15 mouse cellular contexts compared by ENCODE assay signal in the genomic region with DNA sequence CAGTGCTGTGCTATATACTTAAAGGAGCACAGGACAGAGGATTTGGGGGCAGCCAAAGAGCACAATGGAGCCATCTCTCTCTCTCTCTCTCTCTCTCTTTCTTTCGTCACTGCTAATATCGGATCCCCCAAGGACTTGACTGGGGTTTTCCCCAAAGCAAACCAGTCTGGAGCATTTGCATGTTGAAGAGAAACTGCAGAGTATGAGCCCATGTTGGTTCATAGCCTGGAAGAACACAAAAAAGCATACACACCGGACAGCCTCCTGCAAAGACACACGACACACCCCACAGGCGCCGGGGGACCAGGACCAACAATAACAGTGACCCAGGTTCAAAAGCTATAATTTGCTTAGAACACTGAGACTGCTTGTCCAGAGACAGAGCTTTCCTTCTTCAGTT. TPM values are rescaled to one million over a fixed set of nuclear protein-coding genes. Genes with fewer than 3 reads are reported as not detected.
DNase-seq lines count a peak whose midpoint lies in the region; ATAC-seq and TF ChIP-seq lines count a peak whose summit lies in the region.
"Had no signal": no experiment of that assay in that cellular context is flagged by ENCODE, and none has a peak within 500 bp of the region (broad histone marks: within the 10 kb centered on the region; RNA-seq: fewer than 3 reads in every experiment).

No protein-coding gene starts in this region.

- no peak for DNase-seq in heart, adult 2 months
- no peak for DNase-seq in neural tube, embryonic 10.5 days (ENCODE audit: extremely low spot score, low spot score)
- DNase-seq in embryonic facial prominence, embryonic 10.5 days (ENCODE audit: low spot score) = no peak
- no peak for DNase-seq in cerebellum, adult 2 months
- no peak for DNase-seq in urinary bladder, postnatal 36 days (ENCODE audit: low spot score in 2 of 2)
- DNase-seq: cerebellum, postnatal 10 days; heart, postnatal 4 days; left cerebral cortex, postnatal 4 days; thymus, postnatal 25 days had no signal

- TF ChIP-seq CTCF in heart, adult 2 months (IDR thresholded peaks at IDR 0.05) = no peak
- TF ChIP-seq CTCF in cerebellum, adult 2 months (IDR thresholded peaks at IDR 0.05; ENCODE audit: borderline replicate concordance, insufficient read depth, low read depth, low read length) = no peak

- H3K27me3 ChIP-seq in heart, adult 2 months (ENCODE audit: control insufficient read depth, insufficient read depth, low read length) = no peaks in the 10 kb centered on the region
- no peaks in the 10 kb centered on the region for H3K27me3 ChIP-seq in heart, embryonic 11.5 days (ENCODE audit: control insufficient read depth, insufficient read depth, low read length)
- no peaks in the 10 kb centered on the region for H3K27me3 ChIP-seq in neural tube, embryonic 15.5 days (replicated peaks)
- H3K27me3 ChIP-seq in embryonic facial prominence, embryonic 10.5 days (replicated peaks; ENCODE audit: low read depth, poor library complexity, severe bottlenecking) = no peaks in the 10 kb centered on the region
- no peaks in the 10 kb centered on the region for H3K27me3 ChIP-seq in cerebellum, adult 2 months (ENCODE audit: control insufficient read depth, insufficient read depth, low read length)
- H3K27me3 ChIP-seq: intestine, embryonic 15.5 days; liver, embryonic 12.5 days had no signal

- TF ChIP-seq POLR2A in heart, adult 2 months (IDR thresholded peaks at IDR 0.05; ENCODE audit: insufficient read depth, low read depth, low read length) = no peak; the same call in 1 of the 2 replicates
- no peak for TF ChIP-seq POLR2A in cerebellum, adult 2 months (IDR thresholded peaks at IDR 0.05; ENCODE audit: borderline replicate concordance, insufficient read depth, low read length)

- 39% methylated on average over 6 of the region's 6 CpGs for WGBS in heart, adult 2 months
- WGBS in heart, embryonic 11.5 days (ENCODE audit: insufficient replicate concordance) = 90% methylated on average over 6 of the region's 6 CpGs
- WGBS in neural tube, embryonic 15.5 days = 77% methylated on average over 6 of the region's 6 CpGs
- 76% methylated on average over 6 of the region's 6 CpGs for WGBS in embryonic facial prominence, embryonic 10.5 days
- WGBS in cerebellum, adult 2 months = 91% methylated on average over 6 of the region's 6 CpGs

- no peak overlapping the region for H3K4me3 ChIP-seq in heart, adult 2 months
- no peak overlapping the region for H3K4me3 ChIP-seq in heart, embryonic 11.5 days (ENCODE audit: low read depth, low read length)
- H3K4me3 ChIP-seq in neural tube, embryonic 15.5 days (replicated peaks) = no peak overlapping the region
- no peak overlapping the region for H3K4me3 ChIP-seq in embryonic facial prominence, embryonic 10.5 days
- no peak overlapping the region for H3K4me3 ChIP-seq in cerebellum, adult 2 months (replicated peaks; ENCODE audit: insufficient read depth, low read depth, low read length)
- H3K4me3 ChIP-seq: forebrain, embryonic 10.5 days; intestine, embryonic 15.5 days; liver, embryonic 12.5 days had no signal

- intact Hi-C loops in heart, adult 2 months (cut with DNase I) = loop anchor here (1.0 to 5.0 kb wide), 3 partner anchors 15 to 186 kb away; a partner anchor contains a TSS

- H3K79me2 ChIP-seq in heart, adult 2 months (replicated peaks; ENCODE audit: control insufficient read depth, insufficient read depth, low read length) = no peaks in the 10 kb centered on the region

- ATAC-seq in heart, embryonic 11.5 days (replicated peaks; ENCODE audit: insufficient number of reproducible peaks, low FRiP score, low TSS enrichment) = no peak
- ATAC-seq in neural tube, embryonic 15.5 days (ENCODE audit: low FRiP score) = no peak
- no peak for ATAC-seq in cerebellum, adult (ENCODE audit: insufficient number of reproducible peaks, low FRiP score, low TSS enrichment)
- ATAC-seq: intestine, embryonic 15.5 days; liver, embryonic 12.5 days had no signal

- peaks cover 17% of the 10 kb centered on the region for H3K4me1 ChIP-seq in heart, adult 2 months (ENCODE audit: control insufficient read depth, insufficient read depth, low read length)
- H3K4me1 ChIP-seq in heart, embryonic 11.5 days (ENCODE audit: control insufficient read depth, insufficient read depth, low read length) = no peaks in the 10 kb centered on the region
- H3K4me1 ChIP-seq in neural tube, embryonic 15.5 days = peaks cover 5% of the 10 kb centered on the region
- H3K4me1 ChIP-seq in embryonic facial prominence, embryonic 10.5 days = peaks cover 34% of the 10 kb centered on the region
- H3K4me1 ChIP-seq in cerebellum, adult 2 months (ENCODE audit: control insufficient read depth, insufficient read depth, low read length) = peaks cover 13% of the 10 kb centered on the region

- H3K9me3 ChIP-seq in heart, embryonic 11.5 days (replicated peaks; ENCODE audit: control insufficient read depth, low read length) = no peaks in the 10 kb centered on the region
- no peaks in the 10 kb centered on the region for H3K9me3 ChIP-seq in neural tube, embryonic 15.5 days (replicated peaks)
- no peaks in the 10 kb centered on the region for H3K9me3 ChIP-seq in embryonic facial prominence, embryonic 10.5 days
- H3K9me3 ChIP-seq: forebrain, embryonic 10.5 days; intestine, embryonic 15.5 days; liver, embryonic 12.5 days had no signal

- no peak for TF ChIP-seq EP300 in heart, adult 2 months (IDR thresholded peaks at IDR 0.05; ENCODE audit: insufficient read depth, low read depth, low read length)

- peak overlapping the region; percentile 76 for H3K27ac ChIP-seq in heart, adult 2 months
- no peak overlapping the region for H3K27ac ChIP-seq in heart, embryonic 11.5 days (ENCODE audit: low read depth, low read length)
- H3K27ac ChIP-seq in neural tube, embryonic 15.5 days (replicated peaks) = peak overlapping the region; percentile 33
- H3K27ac ChIP-seq in embryonic facial prominence, embryonic 10.5 days (replicated peaks) = peak overlapping the region; percentile 35; the same call in 1 of the 2 replicates
- no peak overlapping the region; the same call in 1 of the 2 replicates for H3K27ac ChIP-seq in cerebellum, adult 2 months (ENCODE audit: insufficient read depth, low read length)
- H3K27ac ChIP-seq: forebrain, embryonic 10.5 days; intestine, embryonic 15.5 days; liver, embryonic 12.5 days had no signal

- H3K36me3 ChIP-seq in heart, adult 2 months (ENCODE audit: control insufficient read depth, insufficient read depth, low read length) = no peaks in the 10 kb centered on the region
- no peaks in the 10 kb centered on the region for H3K36me3 ChIP-seq in heart, embryonic 11.5 days (ENCODE audit: control insufficient read depth, insufficient read depth, low read length)
- H3K36me3 ChIP-seq in neural tube, embryonic 15.5 days = no peaks in the 10 kb centered on the region
- H3K36me3 ChIP-seq in embryonic facial prominence, embryonic 10.5 days (replicated peaks) = no peaks in the 10 kb centered on the region
- H3K36me3 ChIP-seq: forebrain, embryonic 10.5 days; intestine, embryonic 15.5 days had no signal

- H3K9ac ChIP-seq in heart, adult 2 months (ENCODE audit: low read depth, low read length) = peak overlapping the region; percentile 6; the same call in 1 of the 2 replicates
- no peak overlapping the region for H3K9ac ChIP-seq in heart, embryonic 11.5 days (ENCODE audit: low read depth, low read length)
- no peak overlapping the region for H3K9ac ChIP-seq in neural tube, embryonic 15.5 days (replicated peaks)
- H3K9ac ChIP-seq: intestine, embryonic 15.5 days; liver, embryonic 12.5 days had no signal

- H3K4me2 ChIP-seq in heart, embryonic 11.5 days = no peak overlapping the region
- no peak overlapping the region for H3K4me2 ChIP-seq in neural tube, embryonic 15.5 days
- H3K4me2 ChIP-seq: intestine, embryonic 15.5 days; liver, embryonic 12.5 days had no signal

RNA-seq across cellular contexts. Expression of a gene that starts 14.1 kb away (rescaled TPM):
- total RNA-seq in heart, adult 2 months (2021) = 1 to 10 TPM; 9.1 to 9.8 TPM
- 5.7 and 7.4 TPM in 2 replicates for polyA plus RNA-seq in heart, adult 2 months (2012; rRNA removed)
- polyA plus RNA-seq in heart, embryonic 11.5 days (2014; fragmentation: Nextera tagmentation; extraction: Ambion mirVana) = 1.6 and 1.7 TPM in 2 replicates
- polyA plus RNA-seq in neural tube, embryonic 15.5 days (2015; fragmentation: Nextera tagmentation; extraction: Ambion mirVana) = 3.1 and 3.2 TPM in 2 replicates
- 2.6 and 3.2 TPM in 2 replicates for polyA plus RNA-seq in embryonic facial prominence, embryonic 10.5 days (2016; fragmentation: Nextera tagmentation; extraction: Ambion mirVana)
- polyA plus RNA-seq in cerebellum, adult 2 months (2012; rRNA removed) = 4.5 and 5.4 TPM in 2 replicates

Comparison
In these comparisons a context has a peak if more than half of its experiments do, and no peak if none do; other contexts are left out.
1. H3K27ac ChIP-seq: peak in heart, adult 2 months (single experiment), neural tube, embryonic 15.5 days (single experiment) and embryonic facial prominence, embryonic 10.5 days (single experiment); none in heart, embryonic 11.5 days (single experiment) and cerebellum, adult 2 months (single experiment).